Mouse (Mus musculus) neural tube, embryonic 10.5 days (tissue): Measurements from ENCODE around the gene Nudt3.

Experiments
- DNase-seq: peaks from one replicate; pipeline ENCODE4 v3.0.0-alpha.2; 2017; ENCODE audit warnings: low spot score; ENCODE audit errors: extremely low spot score

The Nudt3 gene

DNA sequence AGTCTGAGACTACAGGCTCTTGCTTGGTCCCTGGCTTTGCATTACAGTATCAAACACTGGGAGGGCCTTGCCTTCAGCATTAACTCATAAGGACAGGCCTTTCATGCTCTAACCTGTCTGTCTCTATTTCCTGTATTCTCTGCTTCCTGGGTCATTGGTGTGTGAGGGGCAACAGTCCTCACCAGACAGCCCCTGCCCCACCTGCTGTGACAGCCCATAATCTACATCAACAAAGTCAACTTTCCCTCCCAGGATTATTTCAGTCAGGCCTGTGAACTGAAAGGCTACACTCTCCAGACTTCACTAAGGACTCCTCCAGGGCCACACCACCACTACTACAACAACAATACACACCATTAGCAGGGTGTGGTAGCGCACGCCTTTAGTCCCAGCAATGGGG, 20.3 kb downstream of the Nudt3 start:
- no peak for DNase-seq

DNA sequence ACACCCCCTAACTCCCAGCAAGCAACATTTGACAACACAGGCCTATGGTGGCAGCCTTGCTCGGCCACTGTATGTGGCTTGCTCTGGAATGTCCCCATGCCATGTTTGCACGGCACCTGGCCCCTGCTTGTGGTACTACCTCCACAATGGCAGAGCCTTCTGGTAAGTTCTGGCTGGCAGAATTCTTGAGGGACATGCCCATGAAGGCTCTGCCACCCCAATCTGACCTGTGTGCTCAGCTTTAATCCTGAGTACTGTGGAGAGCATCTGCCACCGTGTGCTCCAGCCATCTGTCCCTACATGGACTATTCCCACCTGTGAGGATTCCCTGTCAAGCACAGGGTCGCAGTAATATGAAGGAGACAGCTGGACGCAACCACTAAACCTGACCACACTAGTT, 22.4 kb downstream of the Nudt3 start:
- no peak for DNase-seq

- no peak for DNase-seq
Observed at GRCm38 (mm10) chr17:27600286-27600685, 23.0 kb downstream of the Nudt3 start.

DNA sequence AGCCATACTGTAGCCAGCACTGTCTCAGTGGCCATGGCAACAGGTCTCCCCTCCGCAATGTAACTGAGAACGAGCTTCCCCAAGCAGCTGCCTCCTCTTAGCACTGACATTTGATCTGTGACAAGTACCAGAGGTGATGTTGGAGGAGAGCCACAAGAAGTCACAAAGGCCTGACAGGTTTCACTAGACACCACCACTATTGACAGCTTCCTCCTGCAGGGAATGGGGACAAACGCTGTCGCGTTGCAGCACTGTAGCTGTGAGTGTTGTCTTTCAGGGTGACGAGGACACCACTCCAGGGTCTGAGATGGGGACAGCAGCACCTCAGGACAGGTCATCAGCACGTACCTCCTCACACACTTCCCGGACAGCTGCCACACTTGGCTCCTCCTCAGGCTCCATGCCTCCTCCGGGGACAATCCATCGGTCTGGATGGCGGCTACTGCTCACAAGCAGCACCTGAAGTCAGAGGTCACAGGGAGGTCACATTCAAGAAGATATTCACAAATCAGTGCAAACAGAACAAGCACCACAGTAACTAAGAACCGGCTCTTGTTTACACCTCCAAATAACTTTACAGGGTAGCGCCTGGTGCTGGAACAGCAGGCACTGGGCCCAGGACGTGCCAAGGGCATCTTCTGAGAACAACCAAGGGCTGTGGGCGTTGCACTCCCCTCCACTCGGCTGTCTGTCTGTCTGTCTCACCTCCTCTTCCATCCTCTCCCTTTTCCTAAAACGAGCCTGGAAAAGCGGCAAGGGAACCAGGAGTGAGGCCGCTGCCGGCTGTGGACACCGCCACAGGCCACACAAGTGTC, 26.7 kb downstream of the Nudt3 start:
- DNase-seq = no peak

DNA sequence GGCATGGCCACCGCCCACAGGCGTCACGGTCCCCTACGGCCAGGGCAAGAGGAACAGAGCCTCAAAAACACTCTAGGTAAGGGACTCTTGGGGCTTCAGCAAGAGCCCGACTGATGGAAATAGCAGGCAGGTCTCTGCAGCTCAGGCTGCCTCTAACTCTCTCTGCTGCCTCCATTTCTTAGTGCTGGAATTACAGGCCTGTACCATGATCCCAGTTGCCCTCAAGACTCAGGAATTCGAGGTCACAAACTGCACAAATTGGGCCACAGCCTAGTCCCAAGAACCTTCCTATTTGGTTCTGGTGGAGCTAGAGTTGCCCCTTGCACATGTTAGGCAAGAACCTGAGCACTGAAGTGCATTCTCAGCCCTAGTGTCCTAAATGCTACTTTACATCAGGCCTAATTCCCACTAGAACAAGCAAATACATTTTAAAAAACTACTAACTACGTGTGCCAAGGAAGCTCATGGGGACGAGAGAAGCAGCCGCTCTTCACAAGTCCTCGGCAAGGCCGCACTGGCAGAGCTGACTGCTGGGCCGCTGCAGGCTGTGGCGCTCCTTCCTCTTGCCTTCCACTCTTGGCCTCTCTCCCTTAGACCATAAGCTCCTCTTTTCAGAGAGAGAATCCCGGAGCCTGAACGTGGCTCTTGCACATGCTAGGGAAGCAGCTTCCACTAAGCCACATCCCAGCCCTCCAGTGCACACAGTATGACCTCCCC, 27.5 kb downstream of the Nudt3 start:
- DNase-seq = no peak

GRCm38 (mm10) chr17:27592565-27592910, 30.8 kb downstream of the Nudt3 start:
- DNase-seq = no peak

GRCm38 (mm10) chr17:27591826-27592564, 31.3 kb downstream of the Nudt3 start:
- DNase-seq = no peak

- no peak for DNase-seq
Observed at GRCm38 (mm10) chr17:27588231-27588630, 35.1 kb downstream of the Nudt3 start.

GRCm38 (mm10) chr17:27587252-27587651, 36.0 kb downstream of the Nudt3 start:
- DNase-seq = no peak

- DNase-seq = no peak
Observed at GRCm38 (mm10) chr17:27586661-27587060, 36.6 kb downstream of the Nudt3 start.

GRCm38 (mm10) chr17:27583185-27583894, 40.0 kb downstream of the Nudt3 start:
- no peak for DNase-seq

DNA sequence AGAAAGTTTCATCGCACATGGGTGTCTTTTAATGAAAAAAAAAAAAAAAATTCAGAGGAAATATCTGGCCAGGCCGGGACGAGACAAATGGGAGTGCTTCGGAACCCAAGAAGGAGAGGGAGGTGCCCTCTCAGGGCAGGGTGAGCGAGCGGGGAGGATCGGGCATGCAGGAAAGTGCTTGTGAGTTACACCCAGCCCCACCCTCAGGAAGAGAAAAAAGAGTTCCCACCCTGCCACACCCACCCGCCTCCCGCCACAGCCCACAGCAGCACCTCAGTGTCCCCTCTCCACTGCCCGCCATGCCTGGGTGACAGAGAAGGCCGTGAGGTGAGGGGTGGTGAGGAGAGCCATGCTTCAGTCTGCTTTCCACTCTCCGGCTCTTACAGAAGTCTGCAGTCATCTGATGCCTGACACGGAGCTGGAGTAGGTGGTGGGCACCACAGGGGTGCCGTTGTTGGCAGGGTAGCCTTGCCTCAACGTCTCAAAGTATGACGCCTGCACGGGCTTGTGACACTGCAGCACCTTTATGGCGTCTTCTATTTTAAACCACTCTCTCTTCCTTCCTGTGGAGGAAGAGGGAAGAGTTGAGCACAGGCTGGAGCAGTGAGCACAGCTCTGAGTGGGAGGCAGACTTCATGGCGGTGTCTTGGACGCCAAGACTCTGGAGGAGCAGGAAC, 42.8 kb downstream of the Nudt3 start:
- DNase-seq = no peak

DNA sequence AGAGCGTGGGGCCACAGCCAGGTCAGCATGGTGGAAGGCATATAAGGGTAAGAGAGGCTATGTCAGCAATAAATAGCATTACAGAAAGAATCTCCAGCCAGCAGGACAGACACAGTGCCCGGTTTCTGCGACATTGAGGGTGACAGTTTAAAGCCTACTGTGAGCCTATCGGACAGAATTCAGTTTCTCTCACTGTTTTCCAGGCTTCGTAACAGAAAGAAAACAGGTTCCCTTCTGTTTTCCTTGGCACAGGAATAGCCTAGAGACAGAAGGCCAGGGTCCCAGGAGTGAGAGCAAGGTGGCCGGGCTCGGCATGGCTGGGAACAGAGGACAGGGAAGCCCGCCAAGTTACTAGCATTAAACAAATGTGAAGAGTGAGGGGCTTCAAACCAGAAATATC, 43.5 kb downstream of the Nudt3 start:
- DNase-seq = no peak

DNA sequence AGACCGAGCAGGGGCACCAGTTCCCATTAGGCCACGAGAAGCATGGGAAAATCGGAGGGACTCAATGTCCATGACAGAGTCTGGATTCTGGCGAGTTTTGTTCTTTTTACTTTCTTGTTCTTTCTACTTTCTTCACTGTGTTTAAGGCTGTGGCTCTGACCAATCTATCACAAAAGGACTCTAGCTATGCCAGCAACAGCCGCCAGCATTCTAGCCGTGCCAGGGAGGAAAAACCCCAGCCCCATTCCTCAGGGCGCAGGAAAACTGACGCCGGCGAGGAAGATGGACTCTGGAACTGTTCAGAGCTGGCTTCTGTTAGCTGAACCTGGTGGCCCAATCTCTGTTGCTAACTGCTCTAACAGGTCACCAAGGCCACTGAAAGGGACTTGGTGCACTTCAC, 44.8 kb downstream of the Nudt3 start:
- DNase-seq = no peak

GRCm38 (mm10) chr17:27577468-27577867, 45.8 kb downstream of the Nudt3 start:
- DNase-seq = no peak

- no peak for DNase-seq
Observed at GRCm38 (mm10) chr17:27576056-27576455, 47.2 kb downstream of the Nudt3 start.

GRCm38 (mm10) chr17:27575116-27575776, 48.0 kb downstream of the Nudt3 start:
- no peak for DNase-seq

GRCm38 (mm10) chr17:27574470-27575115, 48.7 kb downstream of the Nudt3 start:
- no peak for DNase-seq

DNA sequence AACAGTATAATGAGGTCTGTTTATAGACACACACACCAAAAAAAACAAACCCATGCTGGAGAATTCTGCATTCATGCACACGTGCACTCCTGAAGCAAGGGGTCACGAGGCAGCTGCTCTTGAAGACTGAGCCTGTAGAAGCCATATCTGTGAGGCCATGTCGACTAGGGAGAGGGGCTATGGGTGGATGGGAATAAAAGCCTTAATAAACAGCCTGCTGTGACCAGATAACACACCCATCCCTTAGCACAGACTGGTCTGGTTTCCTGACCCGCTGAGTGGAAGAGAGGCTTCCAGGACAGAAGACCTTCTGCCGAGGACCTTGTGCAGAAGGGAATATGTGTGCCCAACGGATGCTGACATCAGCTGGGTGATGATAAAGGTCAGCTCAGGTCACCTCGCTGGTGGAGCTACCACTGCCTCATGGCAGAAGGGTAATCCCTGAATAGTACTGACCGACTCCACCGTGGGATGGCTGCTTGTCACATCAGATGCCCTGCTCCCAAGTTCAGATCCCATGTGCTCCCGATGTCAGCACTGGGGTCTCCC, 49.4 kb downstream of the Nudt3 start:
- DNase-seq = no peak

GRCm38 (mm10) chr17:27571315-27571714, 52.0 kb downstream of the Nudt3 start:
- no peak for DNase-seq
